Mouse (Mus musculus): ENCODE results near the gene 5730409E04Rik.

DNA sequence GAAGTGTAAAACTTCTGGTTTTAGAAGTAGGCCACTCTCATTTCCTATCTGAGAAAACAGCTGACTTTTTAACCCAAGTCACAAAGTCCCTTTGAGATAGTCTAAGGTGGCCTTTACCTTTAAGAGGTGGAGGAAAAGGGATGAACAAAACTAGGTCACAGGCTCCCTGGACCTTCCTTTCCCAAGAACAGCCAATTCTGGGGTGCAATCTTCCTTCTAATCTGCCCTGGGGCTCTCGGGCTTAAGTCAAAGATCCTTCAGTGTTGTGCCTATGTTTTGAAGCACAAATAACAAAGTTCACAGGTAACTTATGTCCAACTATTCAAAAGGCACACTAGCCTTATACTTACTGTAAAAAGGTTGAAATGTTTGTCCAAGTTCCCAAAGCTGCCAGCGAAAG is 5.5 kb upstream of the 5730409E04Rik start:
- TF ChIP-seq CTCF (IDR thresholded peaks at IDR 0.05) (no peak), EP300 (IDR thresholded peaks at IDR 0.05) (no peak)

All from lung, postnatal 0 days (tissue).